Comparison of ENCODE assay signal across 10 mouse cellular contexts in genomic region chr16:30788944-30789781, GRCm38 (mm10).
DNase-seq lines count a peak whose midpoint lies in the region; ATAC-seq and TF ChIP-seq lines count a peak whose summit lies in the region.
"Had no signal": no experiment of that assay in that cellular context is flagged by ENCODE, and none has a peak within 500 bp of the region (broad histone marks: within the 10 kb centered on the region; RNA-seq: fewer than 3 reads in every experiment).

No protein-coding gene starts in this region.

- no peak overlapping the region for H3K4me2 ChIP-seq in heart, postnatal 0 days (ENCODE audit: low read depth, low read length)
- H3K4me2 ChIP-seq: midbrain, embryonic 15.5 days had no signal

- no peak overlapping the region for H3K4me3 ChIP-seq in gastrocnemius, adult 2 months
- H3K4me3 ChIP-seq in bone marrow macrophage, adult 2 months (ENCODE audit: insufficient read depth, low read length) = no peak overlapping the region
- H3K4me3 ChIP-seq in heart, postnatal 0 days (ENCODE audit: low read depth, low read length) = no peak overlapping the region
- H3K4me3 ChIP-seq: forebrain, embryonic 10.5 days; midbrain, embryonic 15.5 days had no signal

- WGBS in heart, postnatal 0 days = 70% methylated on average over 15 of the region's 15 CpGs

- no peak for TF ChIP-seq CTCF in gastrocnemius, adult 2 months (IDR thresholded peaks at IDR 0.05)
- no peak for TF ChIP-seq CTCF in bone marrow macrophage, adult 2 months (IDR thresholded peaks at IDR 0.05; ENCODE audit: low read depth, low read length)
- no peak for TF ChIP-seq CTCF in heart, postnatal 0 days (IDR thresholded peaks at IDR 0.05; ENCODE audit: low read depth)

- no peak overlapping the region; the same call in 1 of the 2 replicates for H3K9ac ChIP-seq in heart, postnatal 0 days (replicated peaks; ENCODE audit: low read depth, low read length)
- H3K9ac ChIP-seq: midbrain, embryonic 15.5 days had no signal

- no peaks in the 10 kb centered on the region for H3K36me3 ChIP-seq in heart, postnatal 0 days (replicated peaks; ENCODE audit: control insufficient read depth, insufficient read depth, low read length)
- H3K36me3 ChIP-seq: forebrain, embryonic 10.5 days; midbrain, embryonic 15.5 days had no signal

- no peak for TF ChIP-seq EP300 in heart, postnatal 0 days (IDR thresholded peaks at IDR 0.05; ENCODE audit: low read depth)

- intact Hi-C loops in gastrocnemius, adult 2 months (cut with DNase I) = no loop called here

- no peak for ATAC-seq in heart, postnatal 0 days (ENCODE audit: insufficient read depth, low read depth)
- ATAC-seq: midbrain, embryonic 15.5 days had no signal

- H3K9me3 ChIP-seq in heart, postnatal 0 days (replicated peaks; ENCODE audit: control insufficient read depth, low read length) = no peaks in the 10 kb centered on the region
- H3K9me3 ChIP-seq: forebrain, embryonic 10.5 days; midbrain, embryonic 15.5 days had no signal

- peaks cover 45% of the 10 kb centered on the region for H3K4me1 ChIP-seq in bone marrow macrophage, adult 2 months (ENCODE audit: control insufficient read depth, insufficient read depth, low read length)
- peaks cover 58% of the 10 kb centered on the region for H3K4me1 ChIP-seq in heart, postnatal 0 days (ENCODE audit: control insufficient read depth, insufficient read depth)

- peak overlapping the region; percentile 85 for H3K27ac ChIP-seq in gastrocnemius, adult 2 months
- peak overlapping the region; percentile 76 for H3K27ac ChIP-seq in bone marrow macrophage, adult 2 months (ENCODE audit: insufficient read depth, low read depth, low read length)
- H3K27ac ChIP-seq in heart, postnatal 0 days (ENCODE audit: low read depth) = peak overlapping the region; percentile 86

- TF ChIP-seq POLR2A in bone marrow macrophage, adult 2 months (IDR thresholded peaks at IDR 0.05; ENCODE audit: borderline replicate concordance, low read depth, low read length) = no peak

- DNase-seq in gastrocnemius, adult 2 months = no peak
- no peak for DNase-seq in gastrocnemius, postnatal 4 days (ENCODE audit: low spot score in 2 of 2)
- peak; percentile 29 for DNase-seq in heart, postnatal 0 days (ENCODE audit: low spot score)
- DNase-seq in lung, postnatal 25 days (ENCODE audit: low spot score) = peak; percentile 48
- no peak for DNase-seq in natural killer cell, adult 2 months (ENCODE audit: low spot score in 2 of 2)
- DNase-seq in spleen, postnatal 36 days (ENCODE audit: low spot score in 2 of 2) = no peak
- DNase-seq in thymus, adult 18-20 months = no peak

- no peaks in the 10 kb centered on the region for H3K27me3 ChIP-seq in heart, postnatal 0 days (ENCODE audit: control insufficient read depth, insufficient read depth, low read length)
- H3K27me3 ChIP-seq: midbrain, embryonic 15.5 days had no signal

Comparison
In these comparisons a context has a peak if more than half of its experiments do, and no peak if none do; other contexts are left out.
1. DNase-seq: peak in heart, postnatal 0 days (single experiment) and lung, postnatal 25 days (single experiment); none in gastrocnemius, adult 2 months (single experiment), gastrocnemius, postnatal 4 days (0 of 2), natural killer cell, adult 2 months (0 of 2), spleen, postnatal 36 days (0 of 2) and thymus, adult 18-20 months (0 of 2).
2. Peak in every context shown above with its lines, with median percentiles within 50 percentile points of each other: H3K27ac ChIP-seq.